Mouse (Mus musculus): ENCODE data around the gene Cd180. TPM values are rescaled to one million over a fixed set of nuclear protein-coding genes. Genes with fewer than 3 reads are reported as not detected.
A peak's percentile ranks its signal among the peaks of the same experiment; 100 is the strongest.

The Cd180 gene
- polyA plus RNA-seq, 1 experiment from 2014 or later: 1.0 TPM

- H3K9me3 ChIP-seq (ENCODE audit: control insufficient read depth, low read length): no peaks in the 10 kb centered on the region
- H3K9ac ChIP-seq: no peak overlapping the region
- DNase-seq (ENCODE audit: low spot score) (no peak), ATAC-seq (ENCODE audit: low FRiP score) (no peak)
- H3K27me3 ChIP-seq (ENCODE audit: control insufficient read depth, insufficient read depth, low read length): no peaks in the 10 kb centered on the region
- H3K4me3 ChIP-seq (replicated peaks; ENCODE audit: low read length): no peak overlapping the region
- no peak overlapping the region for H3K4me2 ChIP-seq (replicated peaks)
- peaks cover 5% of the 10 kb centered on the region for H3K4me1 ChIP-seq (replicated peaks; ENCODE audit: control insufficient read depth, insufficient read depth, low read length)
- no peaks in the 10 kb centered on the region for H3K36me3 ChIP-seq (replicated peaks; ENCODE audit: control insufficient read depth, insufficient read depth)
- 94% methylated on average over 7 of the region's 7 CpGs for WGBS
- H3K27ac ChIP-seq: no peak overlapping the region
Observed at GRCm38 (mm10) chr13:102694154-102694553, 796 bp downstream of the Cd180 start.

GRCm38 (mm10) chr13:102695121-102695905 lies 2.0 kb downstream of the Cd180 start:
- no peaks in the 10 kb centered on the region for H3K36me3 ChIP-seq (replicated peaks; ENCODE audit: control insufficient read depth, insufficient read depth)
- no peak overlapping the region for H3K9ac ChIP-seq
- no peaks in the 10 kb centered on the region for H3K9me3 ChIP-seq (ENCODE audit: control insufficient read depth, low read length)
- ATAC-seq (ENCODE audit: low FRiP score): no peak
- no peaks in the 10 kb centered on the region for H3K27me3 ChIP-seq (ENCODE audit: control insufficient read depth, insufficient read depth, low read length)
- H3K27ac ChIP-seq: no peak overlapping the region
- no peak overlapping the region for H3K4me2 ChIP-seq (replicated peaks)
- H3K4me1 ChIP-seq (replicated peaks; ENCODE audit: control insufficient read depth, insufficient read depth, low read length): peaks cover 8% of the 10 kb centered on the region
- no peak overlapping the region for H3K4me3 ChIP-seq (replicated peaks; ENCODE audit: low read length)
- no peak for DNase-seq (ENCODE audit: low spot score)
- WGBS: 80% methylated on average over 7 of the region's 7 CpGs

GRCm38 (mm10) chr13:102698335-102698734 lies 5.0 kb downstream of the Cd180 start:
- 14% methylated on average over 10 of the region's 10 CpGs for WGBS
- Histone ChIP-seq H3K27me3 (ENCODE audit: control insufficient read depth, insufficient read depth, low read length) (no peaks in the 10 kb centered on the region), H3K9me3 (ENCODE audit: control insufficient read depth, low read length) (no peaks in the 10 kb centered on the region), H3K9ac (peak overlapping the region; percentile 18), H3K36me3 (replicated peaks; ENCODE audit: control insufficient read depth, insufficient read depth) (no peaks in the 10 kb centered on the region), H3K4me1 (replicated peaks; ENCODE audit: control insufficient read depth, insufficient read depth, low read length) (peaks cover 11% of the 10 kb centered on the region), H3K4me3 (replicated peaks; ENCODE audit: low read length) (no peak overlapping the region), H3K27ac (peak overlapping the region; percentile 76), H3K4me2 (replicated peaks) (peak overlapping the region; percentile 34)
- ATAC-seq (ENCODE audit: low FRiP score): no peak; the same call in 1 of the 2 replicates
- DNase-seq (ENCODE audit: low spot score): no peak

- Histone ChIP-seq H3K4me2 (replicated peaks) (peak overlapping the region; percentile 34), H3K9ac (peak overlapping the region; percentile 18), H3K27me3 (ENCODE audit: control insufficient read depth, insufficient read depth, low read length) (no peaks in the 10 kb centered on the region), H3K9me3 (ENCODE audit: control insufficient read depth, low read length) (no peaks in the 10 kb centered on the region), H3K4me1 (replicated peaks; ENCODE audit: control insufficient read depth, insufficient read depth, low read length) (peaks cover 11% of the 10 kb centered on the region), H3K27ac (peak overlapping the region; percentile 76), H3K36me3 (replicated peaks; ENCODE audit: control insufficient read depth, insufficient read depth) (no peaks in the 10 kb centered on the region), H3K4me3 (replicated peaks; ENCODE audit: low read length) (no peak overlapping the region)
- ATAC-seq (ENCODE audit: low FRiP score) (peak; percentile 93), DNase-seq (ENCODE audit: low spot score) (peak; percentile 80)
- 23% methylated on average over 14 of the region's 14 CpGs for WGBS
Observed at GRCm38 (mm10) chr13:102698751-102699323, 5.5 kb downstream of the Cd180 start.

GRCm38 (mm10) chr13:102700176-102700575 lies 6.8 kb downstream of the Cd180 start:
- Histone ChIP-seq H3K27me3 (ENCODE audit: control insufficient read depth, insufficient read depth, low read length) (no peaks in the 10 kb centered on the region), H3K9me3 (ENCODE audit: control insufficient read depth, low read length) (no peaks in the 10 kb centered on the region), H3K4me3 (replicated peaks; ENCODE audit: low read length) (no peak overlapping the region), H3K27ac (no peak overlapping the region), H3K4me2 (replicated peaks) (no peak overlapping the region), H3K4me1 (replicated peaks; ENCODE audit: control insufficient read depth, insufficient read depth, low read length) (peaks cover 11% of the 10 kb centered on the region), H3K9ac (no peak overlapping the region), H3K36me3 (replicated peaks; ENCODE audit: control insufficient read depth, insufficient read depth) (no peaks in the 10 kb centered on the region)
- WGBS: 94% methylated on average over 5 of the region's 5 CpGs
- no peak for ATAC-seq (ENCODE audit: low FRiP score)
- no peak for DNase-seq (ENCODE audit: low spot score)

GRCm38 (mm10) chr13:102700744-102701143 lies 7.4 kb downstream of the Cd180 start:
- Histone ChIP-seq H3K9me3 (ENCODE audit: control insufficient read depth, low read length) (no peaks in the 10 kb centered on the region), H3K27me3 (ENCODE audit: control insufficient read depth, insufficient read depth, low read length) (no peaks in the 10 kb centered on the region), H3K4me3 (replicated peaks; ENCODE audit: low read length) (no peak overlapping the region), H3K36me3 (replicated peaks; ENCODE audit: control insufficient read depth, insufficient read depth) (no peaks in the 10 kb centered on the region), H3K9ac (no peak overlapping the region), H3K4me2 (replicated peaks) (no peak overlapping the region), H3K4me1 (replicated peaks; ENCODE audit: control insufficient read depth, insufficient read depth, low read length) (peaks cover 11% of the 10 kb centered on the region), H3K27ac (no peak overlapping the region)
- 89% methylated on average over 3 of the region's 3 CpGs for WGBS
- DNase-seq (ENCODE audit: low spot score) (no peak), ATAC-seq (ENCODE audit: low FRiP score) (no peak)

DNA sequence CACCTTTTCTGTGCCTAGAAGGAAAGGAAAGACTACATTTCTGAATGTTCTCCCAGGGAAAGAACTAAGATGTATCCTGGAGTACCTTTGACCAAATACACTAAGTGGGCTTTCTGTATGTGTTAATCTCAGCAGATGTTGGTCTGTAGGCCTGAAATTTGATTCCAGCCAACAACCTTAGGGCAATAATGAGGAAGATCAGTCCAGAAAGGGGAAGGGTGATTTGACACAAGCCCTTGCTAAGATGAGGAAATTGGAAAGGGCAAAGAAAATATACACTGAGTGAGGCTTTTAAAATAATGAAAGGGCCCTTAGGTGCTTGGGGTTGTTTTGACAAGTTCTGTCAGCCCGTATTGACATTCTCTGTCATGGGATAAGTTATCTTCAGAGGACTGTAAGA lies 23.6 kb downstream of the Cd180 start:
- WGBS: 87% methylated on average over 1 of the region's 1 CpGs
- H3K27ac ChIP-seq: no peak overlapping the region
- H3K9ac ChIP-seq: no peak overlapping the region
- no peaks in the 10 kb centered on the region for H3K9me3 ChIP-seq (ENCODE audit: control insufficient read depth, low read length)
- no peak for DNase-seq (ENCODE audit: low spot score)
- no peaks in the 10 kb centered on the region for H3K4me1 ChIP-seq (replicated peaks; ENCODE audit: control insufficient read depth, insufficient read depth, low read length)
- no peak overlapping the region for H3K4me2 ChIP-seq (replicated peaks)
- no peak for ATAC-seq (ENCODE audit: low FRiP score)
- H3K27me3 ChIP-seq (ENCODE audit: control insufficient read depth, insufficient read depth, low read length): no peaks in the 10 kb centered on the region
- H3K4me3 ChIP-seq (replicated peaks; ENCODE audit: low read length): no peak overlapping the region
- no peaks in the 10 kb centered on the region for H3K36me3 ChIP-seq (replicated peaks; ENCODE audit: control insufficient read depth, insufficient read depth)

DNA sequence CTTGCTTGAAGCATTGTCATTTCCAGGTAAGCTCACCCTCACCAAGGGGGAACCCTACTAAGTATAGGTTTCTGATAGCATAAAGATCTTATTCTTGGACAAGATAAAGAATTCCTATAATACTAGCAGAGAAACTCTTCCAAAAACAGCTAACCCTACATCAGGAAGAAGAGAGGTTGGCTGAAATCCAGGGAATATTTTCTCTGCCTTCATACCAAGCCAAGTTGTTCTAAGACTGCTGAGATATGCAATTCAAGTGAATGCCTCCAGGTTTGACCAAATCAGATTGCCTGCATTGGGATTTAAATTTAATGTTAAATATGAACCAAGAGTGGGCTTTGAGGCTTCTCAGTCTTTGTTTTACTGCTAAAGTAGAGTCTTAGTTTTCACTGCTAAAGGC lies 32.1 kb downstream of the Cd180 start:
- Histone ChIP-seq H3K9me3 (ENCODE audit: control insufficient read depth, low read length) (no peaks in the 10 kb centered on the region), H3K9ac (no peak overlapping the region), H3K27me3 (ENCODE audit: control insufficient read depth, insufficient read depth, low read length) (no peaks in the 10 kb centered on the region), H3K27ac (no peak overlapping the region), H3K4me1 (replicated peaks; ENCODE audit: control insufficient read depth, insufficient read depth, low read length) (no peaks in the 10 kb centered on the region), H3K4me2 (replicated peaks) (no peak overlapping the region), H3K36me3 (replicated peaks; ENCODE audit: control insufficient read depth, insufficient read depth) (no peaks in the 10 kb centered on the region), H3K4me3 (replicated peaks; ENCODE audit: low read length) (no peak overlapping the region)
- ATAC-seq (ENCODE audit: low FRiP score): no peak
- DNase-seq (ENCODE audit: low spot score): no peak

DNA sequence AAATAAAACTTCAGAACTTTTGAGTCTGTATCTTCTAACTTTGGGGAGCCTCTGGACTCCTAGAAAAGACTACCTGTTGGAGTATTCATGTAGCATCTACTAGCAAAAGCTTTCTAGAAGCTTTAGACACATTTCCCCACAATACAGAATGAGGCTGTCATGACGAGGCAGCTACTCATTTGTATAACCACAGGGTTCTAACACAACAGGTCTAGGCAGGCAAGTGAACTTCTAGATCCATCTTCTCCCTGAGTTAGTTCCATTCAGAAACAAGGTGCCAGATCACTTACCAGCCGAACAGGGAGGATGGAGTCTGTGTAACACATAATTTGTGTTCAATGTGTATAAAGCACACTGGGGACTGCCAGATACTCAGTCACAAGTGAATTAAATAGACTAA lies 32.5 kb downstream of the Cd180 start:
- Histone ChIP-seq H3K9ac (no peak overlapping the region), H3K4me1 (replicated peaks; ENCODE audit: control insufficient read depth, insufficient read depth, low read length) (no peaks in the 10 kb centered on the region), H3K36me3 (replicated peaks; ENCODE audit: control insufficient read depth, insufficient read depth) (no peaks in the 10 kb centered on the region), H3K4me3 (replicated peaks; ENCODE audit: low read length) (no peak overlapping the region), H3K9me3 (ENCODE audit: control insufficient read depth, low read length) (no peaks in the 10 kb centered on the region), H3K27ac (no peak overlapping the region), H3K27me3 (ENCODE audit: control insufficient read depth, insufficient read depth, low read length) (no peaks in the 10 kb centered on the region), H3K4me2 (replicated peaks) (no peak overlapping the region)
- 90% methylated on average over 2 of the region's 2 CpGs for WGBS
- ATAC-seq (ENCODE audit: low FRiP score): no peak
- no peak for DNase-seq (ENCODE audit: low spot score)
